Mouse (Mus musculus) ovary, adult 18-20 months (tissue): Measurements from ENCODE around the gene Gm20479.
A peak's percentile ranks its signal among the peaks of the same experiment; 100 is the strongest.

Experiments
- DNase-seq: peaks from one replicate; pipeline ENCODE4 v3.0.0; 2022; ENCODE audit warnings: low spot score, mixed read lengths

Gene Gm20479

DNA sequence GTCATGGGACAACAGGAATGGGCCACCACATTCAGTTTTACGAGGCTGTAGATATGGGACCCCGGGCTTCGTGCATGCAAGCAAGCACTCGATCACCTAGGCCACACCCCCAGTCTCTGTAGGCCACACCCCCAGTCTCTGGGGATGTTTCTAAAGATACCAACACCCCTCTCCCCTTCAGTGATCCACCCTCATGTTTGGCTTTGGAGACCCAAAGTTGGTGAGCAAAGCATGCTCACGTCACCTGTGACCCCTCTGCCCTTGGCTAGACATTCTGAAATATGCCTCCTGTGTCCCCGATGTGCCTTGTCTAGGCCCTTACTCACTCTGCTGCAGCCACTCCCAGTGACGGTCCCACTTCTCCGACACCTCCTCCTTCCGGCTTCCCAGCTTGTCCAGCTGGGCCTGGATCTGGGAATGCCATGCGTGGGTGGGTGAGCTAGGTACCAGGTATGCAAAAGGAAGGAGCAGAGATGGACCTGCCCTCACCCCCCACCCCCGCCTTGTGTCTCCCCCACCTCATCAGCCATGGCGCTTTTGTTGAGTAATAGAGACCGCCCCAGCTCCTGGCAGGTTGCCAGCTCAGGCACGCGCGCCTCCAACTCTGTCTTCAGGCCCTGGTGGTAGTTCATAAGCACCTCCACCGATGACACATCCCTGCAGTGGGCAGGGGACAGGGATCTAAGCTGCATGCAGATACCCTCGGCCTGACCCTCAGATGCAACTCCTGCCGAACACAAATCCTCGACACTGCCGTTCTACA, 9.0 kb upstream of the Gm20479 start:
- no peak for DNase-seq

DNA sequence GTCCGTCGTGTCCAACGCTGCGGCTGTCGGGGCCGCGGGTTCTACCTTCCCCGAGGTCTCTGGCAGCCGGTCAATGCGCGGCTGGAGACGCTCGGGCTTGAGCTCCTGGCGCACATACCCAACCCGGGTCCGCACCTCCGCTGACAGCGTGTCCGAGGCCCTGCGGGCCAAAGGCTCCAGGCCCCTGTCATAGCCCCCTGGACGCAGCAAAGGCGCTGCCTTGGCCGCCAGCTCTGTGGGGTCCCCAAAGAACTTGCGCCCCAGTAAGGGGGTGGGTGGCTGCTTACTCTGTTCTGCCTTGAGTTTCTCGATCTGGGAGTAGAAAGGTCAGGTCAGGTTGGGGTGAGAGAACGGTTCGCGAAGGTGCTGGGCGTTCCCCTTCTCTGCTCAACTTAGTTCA, 7.2 kb upstream of the Gm20479 start:
- DNase-seq, result no peak

DNA sequence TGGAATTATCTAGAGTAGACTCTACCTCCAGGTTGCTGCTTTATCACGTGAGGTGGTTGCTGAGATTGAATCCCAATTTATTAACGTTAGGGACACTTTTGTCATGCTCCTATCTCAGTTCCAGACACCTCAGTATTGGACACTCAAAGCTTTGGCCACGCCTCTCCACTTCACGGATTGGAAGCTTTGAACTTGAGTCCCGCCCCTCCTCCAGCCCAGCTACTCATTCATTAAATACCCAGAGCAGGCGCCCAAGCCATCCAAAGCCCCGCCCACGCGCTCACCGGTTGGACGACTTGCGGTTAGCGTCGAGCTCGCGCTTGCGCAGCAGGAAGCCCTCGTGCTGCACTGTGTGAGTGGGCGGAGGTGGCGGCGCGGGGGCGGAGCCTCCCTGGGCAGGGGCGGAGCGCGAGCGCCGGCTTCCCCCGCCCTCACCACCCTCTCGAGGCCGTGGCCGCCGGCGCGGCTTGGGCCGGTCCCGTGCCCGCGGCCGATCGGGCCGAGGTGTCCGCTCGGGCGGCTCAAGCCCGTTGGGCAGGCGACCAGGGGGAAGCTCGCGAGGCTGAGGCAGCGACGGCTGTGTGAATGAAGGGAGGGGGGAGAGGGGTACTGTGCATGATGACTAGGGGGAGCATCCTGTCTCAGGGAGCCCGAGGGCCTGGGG, 4.2 kb upstream of the Gm20479 start:
- peak; percentile 98 for DNase-seq

DNA sequence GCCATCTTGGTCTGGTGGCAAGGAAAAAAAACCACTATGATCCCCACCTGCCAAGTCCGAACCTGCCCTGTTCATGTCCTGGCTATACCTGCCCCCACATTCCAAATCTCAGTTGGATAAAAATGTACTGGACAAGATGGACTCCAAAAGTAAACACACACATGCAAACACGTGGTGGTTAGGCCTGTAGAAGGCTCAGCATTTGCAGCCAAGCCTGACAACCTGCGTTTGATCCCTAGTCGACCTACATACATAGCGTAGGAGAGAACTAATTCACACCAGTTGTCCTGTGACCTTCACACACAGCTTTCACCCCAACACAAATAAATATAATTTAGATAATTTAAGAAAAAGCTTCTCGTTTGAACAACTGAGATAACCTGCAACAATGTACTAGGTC, 3.5 kb upstream of the Gm20479 start:
- DNase-seq, result no peak

DNA sequence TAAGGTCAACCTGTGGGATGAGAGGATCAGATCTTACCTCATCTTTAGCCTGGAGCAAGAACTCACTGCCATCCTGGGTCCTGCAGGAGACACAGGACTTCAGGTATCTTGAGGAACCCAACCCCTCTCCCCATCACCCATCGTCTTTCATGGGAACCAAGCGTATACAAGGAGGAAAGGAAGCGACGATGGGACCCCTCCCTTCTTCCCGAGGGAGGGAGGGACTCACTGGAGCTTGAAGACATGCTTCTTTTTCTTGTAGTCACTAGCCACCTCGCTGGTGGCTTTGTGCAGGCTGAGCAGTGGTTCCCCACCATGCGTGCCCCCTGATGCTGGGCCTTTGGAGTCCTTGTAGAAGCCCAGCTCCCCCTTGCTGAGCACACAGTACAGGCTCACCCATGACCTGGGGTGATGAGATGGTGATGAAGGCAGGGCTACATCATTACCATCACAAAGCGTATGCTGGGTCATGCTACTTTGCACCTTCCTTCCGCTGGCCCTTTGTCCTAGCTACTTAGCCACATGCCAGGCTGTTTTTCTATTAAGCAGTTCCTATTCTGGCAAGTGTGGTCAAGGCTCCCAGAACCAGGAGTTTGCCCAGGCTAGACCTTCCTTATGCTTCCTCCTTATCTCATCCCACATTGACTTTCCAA, 2.6 kb upstream of the Gm20479 start:
- DNase-seq, result no peak

DNA sequence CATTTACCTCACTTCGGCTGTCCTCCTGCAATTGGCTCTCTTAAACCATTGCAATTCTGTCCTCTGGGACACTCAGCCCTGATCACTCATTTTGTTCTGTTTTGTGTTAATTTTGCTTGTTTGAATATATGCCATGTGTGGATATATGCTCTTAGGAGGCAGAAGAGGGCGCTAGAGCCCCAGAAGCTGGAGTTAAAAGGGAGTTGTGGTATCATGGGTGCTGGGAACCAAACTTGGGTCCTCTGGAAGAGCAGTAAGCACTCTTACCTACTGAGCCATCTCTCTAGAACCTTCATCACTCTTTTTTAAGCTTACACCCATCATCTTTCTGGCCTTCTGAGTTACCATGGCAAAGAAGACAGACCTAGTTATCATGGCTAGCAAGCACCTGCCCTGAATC, 1.9 kb upstream of the Gm20479 start:
- no peak for DNase-seq

DNA sequence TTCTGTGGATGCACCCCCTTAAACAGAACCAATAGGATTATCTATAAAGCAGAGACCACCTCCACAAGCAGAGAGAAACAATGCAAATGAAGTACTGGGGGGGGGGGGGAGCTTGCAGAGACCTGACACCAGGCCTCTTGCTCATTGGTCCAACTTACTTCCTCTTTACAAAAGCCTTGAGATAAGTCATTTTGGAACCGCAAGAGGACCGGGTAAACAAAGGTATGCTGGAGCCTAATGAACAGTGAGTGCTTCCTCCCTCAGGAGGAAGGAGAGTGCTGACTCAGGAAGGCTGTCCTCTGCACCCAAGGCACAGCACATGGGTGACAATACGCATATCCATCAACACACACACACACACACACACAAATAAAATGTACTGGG, 368 bp upstream of the Gm20479 start:
- no peak for DNase-seq

DNA sequence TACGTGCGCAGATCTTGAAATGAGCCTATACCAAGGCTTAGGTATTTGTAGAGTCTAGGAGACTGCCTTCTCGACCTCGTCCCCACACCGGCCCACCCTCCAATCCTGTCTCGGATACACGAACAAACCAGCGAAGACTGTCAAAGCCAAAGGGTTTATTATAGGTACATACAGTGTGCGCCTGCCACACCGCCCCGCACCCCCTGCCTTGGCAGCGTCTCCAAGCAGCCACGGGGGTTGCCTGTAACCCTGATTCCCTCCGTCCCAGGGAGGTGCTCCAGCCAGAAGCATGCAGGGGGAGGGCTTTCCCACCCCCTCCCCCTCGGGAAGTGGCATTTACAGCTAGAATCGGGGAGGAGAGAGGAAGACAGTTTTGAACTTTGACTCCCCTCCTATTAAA, 971 bp downstream of the Gm20479 start:
- DNase-seq, result no peak

DNA sequence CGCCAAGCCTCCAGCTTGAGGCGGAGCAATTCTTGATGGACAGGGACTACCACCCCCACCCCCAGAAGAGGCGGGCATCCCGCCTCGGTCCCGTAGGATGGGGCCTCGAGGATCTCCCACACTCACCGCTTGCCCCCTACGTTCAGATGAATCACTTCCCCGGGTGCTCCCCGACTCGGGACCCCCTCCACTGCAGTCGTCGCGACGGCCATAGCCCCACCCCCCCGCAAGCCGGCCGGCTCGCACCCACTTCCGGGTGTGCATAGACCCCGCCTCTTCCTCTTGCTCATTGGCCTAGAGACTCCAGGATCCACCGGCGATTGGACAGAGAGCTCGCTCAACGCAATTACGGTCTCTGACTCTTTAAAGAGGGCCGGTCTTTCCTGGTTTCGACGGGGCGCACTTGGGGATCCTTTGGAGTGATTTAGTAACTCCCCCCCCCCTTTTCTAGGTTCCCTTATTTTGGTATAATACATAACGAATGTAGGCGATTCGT, 1.4 kb downstream of the Gm20479 start, which contains the start of gene Shkbp1:
TSS of gene Shkbp1 (minus strand) at position 275 of the 496 bp plus-strand sequence.
- DNase-seq, result peak; percentile 80

DNA sequence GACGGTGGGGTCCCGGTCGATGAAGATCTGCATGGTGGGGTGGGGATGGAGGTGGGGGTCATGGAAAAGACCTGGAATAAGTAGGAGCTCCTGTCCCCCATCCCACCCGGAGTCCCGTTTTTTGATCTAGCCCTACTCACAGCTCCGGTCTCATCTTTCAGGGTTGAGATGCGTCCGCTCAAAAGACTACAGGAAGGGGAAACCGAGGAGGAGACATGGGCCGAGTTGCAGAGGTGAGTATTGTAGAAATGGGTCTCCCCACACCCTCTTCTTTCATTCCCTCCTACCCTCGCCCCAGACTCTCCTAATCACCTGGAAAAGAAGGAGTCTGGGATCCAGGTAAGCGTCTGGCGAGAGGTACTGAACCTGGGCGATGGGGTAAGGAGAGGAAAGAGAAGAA, 2.0 kb downstream of the Gm20479 start:
- no peak for DNase-seq

DNA sequence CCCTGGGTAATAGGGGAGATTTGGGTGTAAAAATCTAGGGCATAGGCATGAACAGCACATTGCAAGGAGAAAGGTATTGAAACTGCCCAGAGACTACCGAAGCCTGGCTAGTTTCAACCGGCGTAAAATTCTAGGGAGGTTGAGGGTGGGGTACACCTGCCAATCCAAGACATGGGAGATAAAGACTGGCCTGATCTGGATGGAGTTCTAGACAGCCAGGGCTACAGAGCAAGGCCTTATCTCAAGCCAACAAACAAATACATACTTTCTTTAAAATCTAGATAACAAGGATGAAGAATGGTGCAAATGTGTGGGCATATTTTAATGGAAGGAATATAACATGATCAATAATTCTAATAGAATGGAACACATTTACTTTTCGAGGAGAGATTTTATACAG, 2.4 kb downstream of the Gm20479 start:
- no peak for DNase-seq

DNA sequence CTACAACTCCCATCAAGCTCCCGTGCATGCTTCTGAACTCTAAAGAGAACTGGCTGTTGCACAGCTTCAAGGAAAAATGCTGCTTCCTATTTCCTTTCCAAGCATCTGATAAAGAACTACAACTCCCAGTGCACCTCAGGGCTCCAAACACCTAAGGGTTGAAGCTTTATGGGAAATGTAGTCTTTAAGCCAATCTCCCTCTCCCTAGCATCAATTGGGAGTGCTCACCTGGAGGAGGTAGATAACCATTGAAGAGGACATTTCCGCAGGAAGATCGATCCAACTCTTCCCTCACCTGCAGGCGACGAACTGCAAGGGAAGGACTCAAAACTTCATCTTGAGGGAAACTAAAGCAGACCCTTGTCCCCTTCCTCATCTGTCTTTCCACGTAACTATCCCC, 3.1 kb downstream of the Gm20479 start:
- no peak for DNase-seq

DNA sequence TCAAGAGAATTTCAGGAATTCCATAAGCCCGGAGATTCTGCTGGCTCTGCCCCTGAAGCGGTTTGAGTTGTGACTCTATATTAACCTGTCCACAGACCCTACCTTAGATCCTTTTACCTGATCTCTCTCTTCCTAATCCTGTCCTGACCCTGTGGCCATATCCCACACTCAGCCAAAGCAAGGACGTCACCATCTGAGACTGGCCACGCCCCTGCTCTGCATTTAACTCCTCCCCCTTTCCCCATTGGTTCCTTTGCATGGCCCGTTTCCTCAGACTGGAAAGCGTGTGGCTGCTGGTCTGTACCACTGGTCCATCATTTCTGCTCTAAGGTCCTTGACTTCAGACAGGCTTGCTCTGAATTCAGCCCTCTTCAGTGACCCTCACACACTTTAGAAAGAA, 11.8 kb downstream of the Gm20479 start:
- no peak for DNase-seq

DNA sequence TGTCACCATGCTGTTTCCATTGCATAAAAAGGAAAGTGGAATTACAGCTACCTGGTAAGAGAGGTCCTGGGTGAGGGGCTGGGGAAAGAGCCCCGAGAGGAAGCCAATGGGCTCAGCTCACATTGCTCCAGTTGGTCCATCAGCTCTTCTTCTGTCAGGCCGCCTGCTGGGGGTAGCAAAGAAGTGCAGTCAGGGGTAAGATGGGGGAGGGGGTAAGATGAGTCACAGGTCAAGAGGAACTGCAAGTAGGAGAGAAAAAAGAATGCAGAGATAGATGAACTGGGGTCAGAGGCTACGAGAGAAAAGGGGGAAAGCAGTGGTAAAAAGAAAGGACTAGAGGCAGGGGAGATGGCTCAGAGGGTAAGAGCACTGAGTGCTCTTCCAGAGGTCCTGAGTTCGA, 14.6 kb downstream of the Gm20479 start:
- no peak for DNase-seq

DNA sequence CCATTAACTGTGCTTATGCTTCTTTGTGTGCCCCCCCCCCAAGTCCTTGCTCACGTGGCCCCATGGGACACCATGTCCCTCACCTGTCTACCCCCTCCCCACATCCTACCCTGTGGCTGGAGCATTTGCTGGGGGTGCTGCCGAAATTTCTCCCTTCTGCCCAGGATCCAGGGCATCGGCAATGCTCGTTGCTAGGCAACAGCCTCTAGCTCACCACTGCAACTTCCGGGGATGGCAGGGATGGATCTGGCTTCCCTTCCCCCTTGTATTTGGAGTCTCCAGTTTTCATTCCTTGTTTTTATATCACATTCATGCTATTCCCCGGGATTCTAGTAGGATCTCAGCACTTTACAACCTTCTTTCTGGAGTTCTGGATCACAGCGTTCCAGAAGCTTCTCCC, 17.7 kb downstream of the Gm20479 start:
- no peak for DNase-seq

DNA sequence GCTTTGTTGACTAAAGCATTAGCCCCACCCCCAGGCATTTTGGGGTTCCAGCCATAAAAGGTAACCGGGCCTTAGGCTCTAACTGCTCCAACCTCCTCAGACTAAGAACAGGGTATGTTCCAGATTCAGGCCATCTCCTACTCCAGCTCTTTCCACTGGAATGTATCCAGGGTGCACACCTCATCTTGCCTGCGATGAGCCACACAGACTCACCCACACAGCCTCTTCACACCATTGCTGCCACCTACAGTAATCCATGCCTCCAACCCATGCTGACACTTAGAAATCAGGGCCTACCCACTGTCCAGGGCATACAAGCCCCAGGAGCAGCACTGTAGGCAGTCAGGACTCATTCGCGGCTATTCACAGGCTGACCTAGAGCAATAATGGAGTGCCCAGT, 18.1 kb downstream of the Gm20479 start:
- no peak for DNase-seq

DNA sequence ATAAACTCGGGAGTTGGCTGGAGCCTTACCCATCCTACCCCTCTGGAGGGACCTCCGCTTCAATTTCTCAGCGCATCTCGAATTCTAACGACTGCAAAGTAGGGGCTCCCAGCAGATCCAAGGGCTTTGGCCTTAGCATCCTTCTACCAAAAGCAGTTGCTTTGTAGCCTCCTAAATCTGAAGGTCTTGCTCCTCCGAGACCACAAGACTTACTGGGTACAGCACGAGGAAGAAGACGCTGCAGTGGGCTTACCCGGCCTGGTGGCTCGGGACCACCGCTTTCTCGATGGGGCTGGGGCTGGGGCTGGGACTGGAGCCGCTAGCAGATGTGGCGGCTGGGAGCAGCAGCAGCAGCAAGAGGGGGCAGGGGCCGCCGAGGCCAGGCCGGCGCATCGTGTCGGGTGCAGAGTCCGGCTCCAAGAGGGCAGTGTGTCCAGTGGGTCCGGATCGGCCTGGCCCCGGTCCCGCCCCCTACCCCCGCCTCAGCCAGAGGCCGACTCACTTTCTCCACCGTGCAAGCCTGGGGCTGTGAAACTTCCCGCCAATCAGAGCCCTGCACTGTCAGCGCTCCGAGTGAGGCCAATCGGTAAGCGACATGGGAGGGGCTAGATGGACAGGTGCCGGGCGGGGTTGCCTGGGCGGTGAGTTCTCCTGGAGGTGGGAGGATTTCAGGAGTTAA, 19.9 kb downstream of the Gm20479 start, which contains the start of gene Ltbp4:
TSS of gene Ltbp4 (minus strand) at position 518 of the 679 bp plus-strand sequence.
- no peak for DNase-seq

DNA sequence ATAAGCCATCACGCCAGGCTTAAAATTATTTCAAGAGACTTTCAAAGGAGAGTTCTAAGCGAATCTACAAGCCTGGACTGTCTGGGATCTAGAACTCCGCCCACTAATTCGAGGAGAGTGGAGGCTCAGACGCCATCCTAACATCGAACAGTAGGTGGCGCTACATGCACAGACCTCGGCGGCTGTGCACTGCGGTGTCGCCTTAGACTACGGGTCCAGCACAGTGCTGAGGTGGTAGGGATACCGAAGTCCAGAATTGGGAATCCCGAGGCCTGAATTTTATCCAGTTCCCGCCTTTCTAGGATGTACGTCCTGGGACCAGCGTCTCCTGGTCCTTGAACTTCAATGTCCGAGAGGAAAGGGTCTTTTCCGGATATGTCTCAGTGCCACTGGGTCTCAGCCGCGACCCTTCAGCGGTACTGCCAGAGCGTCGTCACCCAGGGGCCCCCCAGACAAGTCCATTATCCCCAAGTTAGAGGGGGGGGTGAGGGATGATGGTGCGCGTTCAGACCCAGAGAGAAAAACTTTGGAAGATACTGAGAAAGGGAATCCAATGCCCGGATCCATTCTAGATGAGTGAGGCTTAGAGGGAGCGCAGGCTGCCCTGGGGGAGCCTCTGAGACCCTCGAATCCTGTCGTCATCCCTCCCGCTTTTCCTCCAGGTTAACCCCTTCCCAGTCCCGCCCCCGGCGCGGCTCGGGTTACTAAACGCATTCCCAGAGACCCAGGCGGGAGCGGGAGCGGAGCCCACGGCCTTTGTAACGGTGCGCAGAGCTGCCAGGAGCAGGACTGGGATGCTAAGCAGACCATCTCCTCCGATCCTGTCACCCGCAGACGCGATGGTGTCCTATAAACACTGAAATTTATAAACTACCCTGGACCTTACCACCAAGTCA, 21.0 kb downstream of the Gm20479 start:
- DNase-seq, result peak; percentile 68

DNA sequence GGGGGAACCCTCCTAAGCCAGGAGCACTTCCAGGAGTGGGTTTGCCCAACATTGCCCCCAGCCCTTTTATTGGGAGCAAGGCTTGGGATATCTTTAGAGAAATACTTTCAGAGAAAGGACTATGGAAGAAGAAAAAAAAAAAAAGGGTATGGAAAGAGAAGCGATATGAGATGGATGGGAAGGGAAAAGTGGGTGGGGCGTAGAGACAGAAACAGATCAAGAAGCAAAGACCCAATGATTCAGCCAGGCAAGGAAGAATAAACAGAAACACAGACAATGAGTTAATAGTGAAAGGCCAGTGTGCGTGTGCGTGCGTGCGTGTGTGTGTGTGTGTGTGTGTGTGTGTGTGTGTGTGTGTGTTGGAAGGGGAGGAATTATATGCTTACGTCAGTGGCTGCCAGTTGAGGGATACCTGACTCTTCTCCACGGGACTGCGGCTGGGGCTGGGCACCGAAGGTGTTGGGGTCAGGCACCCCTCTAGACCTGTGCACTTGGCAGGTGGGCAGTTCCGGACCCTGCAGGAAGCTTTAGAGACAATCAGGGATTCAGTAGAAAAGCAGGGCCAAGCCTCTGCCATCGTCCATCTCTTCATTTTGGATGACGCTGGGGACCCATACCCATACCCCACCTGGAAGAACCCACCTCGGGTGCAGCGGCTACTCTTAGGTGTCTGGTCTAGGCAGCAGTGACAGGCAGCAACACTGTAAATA, 22.1 kb downstream of the Gm20479 start:
- DNase-seq, result no peak

DNA sequence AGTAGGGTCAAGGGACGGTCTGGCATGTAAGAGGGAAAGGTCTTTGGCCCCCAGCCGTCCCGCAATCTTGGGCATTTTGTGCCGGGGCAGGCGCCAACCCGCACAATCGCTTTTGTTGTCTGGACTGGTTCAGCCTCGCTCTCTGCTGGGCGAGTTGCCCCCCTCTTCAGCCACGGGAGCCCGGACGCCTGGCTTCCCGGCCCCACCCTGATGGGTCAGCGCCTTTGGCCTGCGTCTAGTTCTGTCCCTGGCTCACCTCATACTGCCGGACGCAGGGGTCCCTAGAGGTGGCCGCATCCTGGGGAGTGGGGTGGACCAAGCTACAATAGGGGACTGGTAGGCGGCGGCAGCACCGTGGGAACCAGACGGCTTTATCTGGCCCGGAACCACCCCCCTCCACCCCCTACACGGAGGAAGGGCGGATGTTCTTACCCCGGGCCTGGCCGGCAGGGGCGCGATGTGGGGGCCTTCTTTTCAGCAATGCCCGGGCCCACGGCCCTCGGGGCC, 22.8 kb downstream of the Gm20479 start:
- no peak for DNase-seq
